Mouse (Mus musculus): ENCODE data around the gene Neu1. TPM values are rescaled to one million over a fixed set of nuclear protein-coding genes. Genes with fewer than 3 reads are reported as not detected.

Gene Neu1
- polyA plus RNA-seq, 1 experiment from 2014 or later: 118 TPM

DNA sequence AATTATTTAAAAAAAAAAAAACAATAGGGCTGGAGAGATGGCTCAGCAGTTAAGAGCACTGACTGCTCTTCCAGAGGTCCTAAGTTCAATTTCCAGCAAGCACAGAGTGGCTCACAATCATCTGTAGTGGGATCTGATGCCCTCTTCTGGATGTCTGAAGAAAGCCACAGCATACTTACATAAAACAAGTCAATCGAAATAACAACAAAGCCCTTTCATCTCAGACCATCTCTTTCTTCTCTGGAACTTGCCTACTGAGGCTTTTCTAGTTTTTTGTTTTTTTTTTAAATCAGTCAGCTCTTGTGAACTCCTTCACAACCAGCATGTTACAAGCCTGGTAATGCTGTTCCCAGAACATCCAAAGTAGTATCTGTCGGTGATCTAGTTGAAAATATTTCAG lies 49.6 kb downstream of the Neu1 start:
- 11% methylated on average over 2 of the region's 2 CpGs for WGBS

DNA sequence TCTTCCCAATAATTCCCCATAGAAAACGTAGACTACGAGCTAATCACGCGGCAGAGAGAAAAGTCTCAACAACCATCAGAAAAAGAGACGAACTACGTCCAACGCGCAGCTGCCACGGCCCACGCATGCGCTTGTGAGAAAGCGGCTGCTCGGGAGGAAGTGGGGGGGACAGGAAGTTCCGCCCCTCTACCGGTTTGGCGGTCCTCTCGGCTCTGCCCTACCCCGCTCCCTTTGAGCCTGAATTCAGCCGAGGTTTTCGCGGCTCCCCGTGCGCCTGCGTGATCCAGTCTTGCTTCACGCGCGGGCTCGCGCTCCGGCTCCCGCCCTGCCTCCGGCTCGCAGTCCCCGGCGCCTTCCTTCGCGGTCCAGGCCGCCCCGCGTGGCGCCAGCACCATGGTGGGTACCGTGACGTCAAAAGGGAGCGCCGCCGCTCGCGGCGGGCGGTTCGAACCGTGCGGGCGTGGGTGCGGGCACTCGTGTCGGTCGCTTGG lies 50.7 kb downstream of the Neu1 start, which contains the start of gene Lsm2:
Gene Lsm2, plus strand, starts transcription at position 173 of the 491 bp plus-strand sequence.
- Histone ChIP-seq H3K27ac (peak within 1 kb of the TSS; percentile 99), H3K4me3 (replicated peaks) (peak within 1 kb of the TSS; percentile 79), H3K27me3 (replicated peaks) (no peaks in the 10 kb centered on the region), H3K36me3 (peaks cover 17% of the 10 kb centered on the region), H3K9ac (peak within 1 kb of the TSS; percentile 84), H3K4me1 (replicated peaks) (peaks cover 17% of the 10 kb centered on the region; the same call in 1 of the 2 replicates), H3K4me2 (replicated peaks) (peak within 1 kb of the TSS; percentile 74), H3K9me3 (no peaks in the 10 kb centered on the region)
- peak; percentile 96 for ATAC-seq
- under 1% methylated on average over 58 of the region's 58 CpGs for WGBS

More for the DNA sequence above, 49.6 kb downstream of the Neu1 start:
- H3K9ac ChIP-seq: peak overlapping the region; percentile 84; the same call in 1 of the 2 replicates
- ATAC-seq: 0 out of 2 replicates have a peak, but pooled peaks have one; percentile 22
- peak overlapping the region; percentile 99; the same call in 1 of the 2 replicates for H3K27ac ChIP-seq
- peak overlapping the region; percentile 74 for H3K4me2 ChIP-seq (replicated peaks)
- H3K9me3 ChIP-seq: no peaks in the 10 kb centered on the region
- peaks cover 8% of the 10 kb centered on the region for H3K36me3 ChIP-seq
- no peaks in the 10 kb centered on the region for H3K27me3 ChIP-seq (replicated peaks)
- H3K4me1 ChIP-seq (replicated peaks): peaks cover 17% of the 10 kb centered on the region; the same call in 1 of the 2 replicates
- H3K4me3 ChIP-seq (replicated peaks): peak overlapping the region; percentile 79

DNA sequence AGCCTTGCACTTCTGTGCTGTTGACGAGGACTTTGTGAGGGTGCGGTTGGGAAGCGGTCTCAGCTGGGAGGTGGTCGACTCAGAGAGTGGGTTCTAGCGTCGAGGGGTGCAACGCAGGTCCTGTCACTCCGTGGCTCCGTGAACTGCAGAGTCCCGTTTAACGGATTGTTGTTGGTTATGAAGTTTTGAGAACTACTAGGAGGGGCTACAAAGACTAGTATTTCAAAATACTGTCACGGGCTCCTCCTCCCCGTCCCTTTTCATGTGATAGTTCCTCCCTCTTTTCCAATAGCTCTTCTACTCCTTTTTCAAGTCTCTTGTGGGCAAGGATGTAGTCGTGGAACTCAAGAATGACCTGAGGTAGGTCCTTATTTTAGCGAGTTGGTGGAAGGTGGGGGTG lies 51.3 kb downstream of the Neu1 start:
- under 1% methylated on average over 15 of the region's 15 CpGs for WGBS
- no peaks in the 10 kb centered on the region for H3K9me3 ChIP-seq
- H3K9ac ChIP-seq: peak overlapping the region; percentile 84
- no peak; the same call in none of the 2 replicates for ATAC-seq
- peak overlapping the region; percentile 99 for H3K27ac ChIP-seq
- no peaks in the 10 kb centered on the region for H3K27me3 ChIP-seq (replicated peaks)
- peaks cover 17% of the 10 kb centered on the region for H3K36me3 ChIP-seq
- H3K4me1 ChIP-seq (replicated peaks): peaks cover 17% of the 10 kb centered on the region; the same call in 1 of the 2 replicates
- peak overlapping the region; percentile 74 for H3K4me2 ChIP-seq (replicated peaks)
- H3K4me3 ChIP-seq (replicated peaks): peak overlapping the region; percentile 79

DNA sequence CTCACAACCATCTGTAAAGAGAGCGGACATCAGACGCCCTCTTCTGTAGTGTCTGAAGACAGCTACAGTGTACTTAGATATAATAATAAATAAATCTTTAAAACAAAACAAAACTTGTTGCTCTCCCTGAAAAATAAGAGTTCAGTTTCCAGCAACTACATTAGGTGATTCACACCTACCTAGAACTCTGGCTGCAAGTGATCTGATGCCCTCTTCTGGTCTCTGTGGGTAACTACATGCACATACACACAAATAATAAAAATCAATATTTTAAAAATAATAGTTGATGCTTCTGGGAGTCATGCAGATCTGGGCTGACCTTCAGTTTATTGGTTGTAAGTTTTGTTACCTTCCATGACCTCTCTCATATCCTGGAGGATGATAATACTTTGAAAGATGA lies 53.2 kb downstream of the Neu1 start:
- no peak for ATAC-seq
- Histone ChIP-seq H3K4me1 (replicated peaks) (peaks cover 17% of the 10 kb centered on the region; the same call in 1 of the 2 replicates), H3K27ac (no peak overlapping the region), H3K9ac (no peak overlapping the region), H3K4me2 (replicated peaks) (no peak overlapping the region), H3K27me3 (replicated peaks) (no peaks in the 10 kb centered on the region), H3K4me3 (replicated peaks) (no peak overlapping the region), H3K36me3 (peaks cover 17% of the 10 kb centered on the region), H3K9me3 (no peaks in the 10 kb centered on the region)
- 78% methylated on average over 2 of the region's 2 CpGs for WGBS

Other genes with a start within 250 kb of the Neu1 start
- 0.33 and 1.4 TPM in 2 replicates for gene C4b, start 187.4 kb upstream of the Neu1 start, polyA plus RNA-seq (2015; fragmentation: Nextera tagmentation; extraction: Ambion mirVana)
- gene Cyp21a1, start 126.7 kb upstream of the Neu1 start, polyA plus RNA-seq (2015; fragmentation: Nextera tagmentation; extraction: Ambion mirVana): 0.38 and 18.1 TPM in 2 replicates
- 25.1 and 30.3 TPM in 2 replicates for gene Stk19, start 94.3 kb upstream of the Neu1 start, polyA plus RNA-seq (2015; fragmentation: Nextera tagmentation; extraction: Ambion mirVana)
- gene Dxo, start 94.2 kb upstream of the Neu1 start, polyA plus RNA-seq (2015; fragmentation: Nextera tagmentation; extraction: Ambion mirVana): 51.8 and 58.6 TPM in 2 replicates
- 39.9 and 42.5 TPM in 2 replicates for gene Skiv2l, start 81.0 kb upstream of the Neu1 start, polyA plus RNA-seq (2015; fragmentation: Nextera tagmentation; extraction: Ambion mirVana)
- gene Nelfe, start 80.9 kb upstream of the Neu1 start, polyA plus RNA-seq (2015; fragmentation: Nextera tagmentation; extraction: Ambion mirVana): 98.4 and 106 TPM in 2 replicates
- gene Cfb, start 68.7 kb upstream of the Neu1 start, polyA plus RNA-seq (2015; fragmentation: Nextera tagmentation; extraction: Ambion mirVana): 52.1 and 63.5 TPM in 2 replicates
- 2.5 and 2.8 TPM in 2 replicates for gene Zbtb12, start 51.8 kb upstream of the Neu1 start, polyA plus RNA-seq (2015; fragmentation: Nextera tagmentation; extraction: Ambion mirVana)
- not detected in 2 replicates for gene Gm20547, start 49.2 kb upstream of the Neu1 start, polyA plus RNA-seq (2015; fragmentation: Nextera tagmentation; extraction: Ambion mirVana)
- 14.9 and 16.0 TPM in 2 replicates for gene C2, start 33.0 kb upstream of the Neu1 start, polyA plus RNA-seq (2015; fragmentation: Nextera tagmentation; extraction: Ambion mirVana)
- gene Ehmt2, start 32.8 kb upstream of the Neu1 start, polyA plus RNA-seq (2015; fragmentation: Nextera tagmentation; extraction: Ambion mirVana): 61.2 and 67.6 TPM in 2 replicates
- gene Slc44a4, start 16.8 kb upstream of the Neu1 start, polyA plus RNA-seq (2015; fragmentation: Nextera tagmentation; extraction: Ambion mirVana): 56.2 and 60.4 TPM in 2 replicates
- 0.43 TPM in 2 replicates for gene Hspa1b, start 28.0 kb downstream of the Neu1 start, polyA plus RNA-seq (2015; fragmentation: Nextera tagmentation; extraction: Ambion mirVana)
- not detected in 2 replicates for gene Gm20481, start 38.7 kb downstream of the Neu1 start, polyA plus RNA-seq (2015; fragmentation: Nextera tagmentation; extraction: Ambion mirVana)
- gene Hspa1a, start 40.9 kb downstream of the Neu1 start, polyA plus RNA-seq (2015; fragmentation: Nextera tagmentation; extraction: Ambion mirVana): 6.2 and 6.3 TPM in 2 replicates
- gene Hspa1l, start 41.5 kb downstream of the Neu1 start, polyA plus RNA-seq (2015; fragmentation: Nextera tagmentation; extraction: Ambion mirVana): 0.16 and 0.78 TPM in 2 replicates
- 187 and 190 TPM in 2 replicates for gene Lsm2, start 50.6 kb downstream of the Neu1 start, polyA plus RNA-seq (2015; fragmentation: Nextera tagmentation; extraction: Ambion mirVana)
- gene Vars, start 69.7 kb downstream of the Neu1 start, polyA plus RNA-seq (2015; fragmentation: Nextera tagmentation; extraction: Ambion mirVana): 117 and 141 TPM in 2 replicates
- 0.21 and 0.35 TPM in 2 replicates for gene Vwa7, start 85.3 kb downstream of the Neu1 start, polyA plus RNA-seq (2015; fragmentation: Nextera tagmentation; extraction: Ambion mirVana)
- 11.4 and 13.5 TPM in 2 replicates for gene Sapcd1, start 96.8 kb downstream of the Neu1 start, polyA plus RNA-seq (2015; fragmentation: Nextera tagmentation; extraction: Ambion mirVana)
- gene Msh5, start 115.5 kb downstream of the Neu1 start, polyA plus RNA-seq (2015; fragmentation: Nextera tagmentation; extraction: Ambion mirVana): 3.0 and 3.1 TPM in 2 replicates
- 385 and 387 TPM in 2 replicates for gene Clic1, start 118.7 kb downstream of the Neu1 start, polyA plus RNA-seq (2015; fragmentation: Nextera tagmentation; extraction: Ambion mirVana)
- gene Ddah2, start 127.8 kb downstream of the Neu1 start, polyA plus RNA-seq (2015; fragmentation: Nextera tagmentation; extraction: Ambion mirVana): 185 and 190 TPM in 2 replicates
- not detected in 2 replicates for gene Ly6g6c, start 134.1 kb downstream of the Neu1 start, polyA plus RNA-seq (2015; fragmentation: Nextera tagmentation; extraction: Ambion mirVana)
- 0.23 and 0.35 TPM in 2 replicates for gene Mpig6b, start 134.9 kb downstream of the Neu1 start, polyA plus RNA-seq (2015; fragmentation: Nextera tagmentation; extraction: Ambion mirVana)
- gene Ly6g6e, start 145.6 kb downstream of the Neu1 start, polyA plus RNA-seq (2015; fragmentation: Nextera tagmentation; extraction: Ambion mirVana): 1.9 and 2.6 TPM in 2 replicates
- gene Ly6g6d, start 146.8 kb downstream of the Neu1 start, polyA plus RNA-seq (2015; fragmentation: Nextera tagmentation; extraction: Ambion mirVana): 5.8 and 5.9 TPM in 2 replicates
- 0.24 and 0.33 TPM in 2 replicates for gene Ly6g6f, start 154.4 kb downstream of the Neu1 start, polyA plus RNA-seq (2015; fragmentation: Nextera tagmentation; extraction: Ambion mirVana)
- gene Abhd16a, start 158.0 kb downstream of the Neu1 start, polyA plus RNA-seq (2015; fragmentation: Nextera tagmentation; extraction: Ambion mirVana): 92.1 and 96.4 TPM in 2 replicates
- not detected in 2 replicates for gene Ly6g5c, start 177.0 kb downstream of the Neu1 start, polyA plus RNA-seq (2015; fragmentation: Nextera tagmentation; extraction: Ambion mirVana)
- 0.83 and 0.85 TPM in 2 replicates for gene Ly6g5b, start 184.2 kb downstream of the Neu1 start, polyA plus RNA-seq (2015; fragmentation: Nextera tagmentation; extraction: Ambion mirVana)
- 17.7 and 19.1 TPM in 2 replicates for gene Gpank1, start 190.2 kb downstream of the Neu1 start, polyA plus RNA-seq (2015; fragmentation: Nextera tagmentation; extraction: Ambion mirVana)
- gene Csnk2b, start 190.8 kb downstream of the Neu1 start, polyA plus RNA-seq (2015; fragmentation: Nextera tagmentation; extraction: Ambion mirVana): 248 and 271 TPM in 2 replicates
- 13.6 and 13.7 TPM in 2 replicates for gene D17H6S53E, start 195.1 kb downstream of the Neu1 start, polyA plus RNA-seq (2015; fragmentation: Nextera tagmentation; extraction: Ambion mirVana)
- gene Apom, start 200.8 kb downstream of the Neu1 start, polyA plus RNA-seq (2015; fragmentation: Nextera tagmentation; extraction: Ambion mirVana): 10.4 and 13.7 TPM in 2 replicates
- gene Bag6, start 203.9 kb downstream of the Neu1 start, polyA plus RNA-seq (2015; fragmentation: Nextera tagmentation; extraction: Ambion mirVana): 45.2 and 46.4 TPM in 2 replicates
- gene Prrc2a, start 233.6 kb downstream of the Neu1 start, polyA plus RNA-seq (2015; fragmentation: Nextera tagmentation; extraction: Ambion mirVana): 125 and 131 TPM in 2 replicates
- gene Aif1, start 244.8 kb downstream of the Neu1 start, polyA plus RNA-seq (2015; fragmentation: Nextera tagmentation; extraction: Ambion mirVana): 20.6 and 21.7 TPM in 2 replicates

Data from intestine, embryonic 15.5 days (tissue).